Mouse (Mus musculus) CD8-positive naive resting alpha-beta T cell, adult 2 months (primary cell): ENCODE results near the gene Gaa.

Experiments used
- DNase-seq, 2 experiments: peaks; one replicate each; pipeline ENCODE4 v3.0.0; 2022; ENCODE audit warnings: low read depth in 2 of 2, low spot score in 2 of 2

Gene Gaa

DNA sequence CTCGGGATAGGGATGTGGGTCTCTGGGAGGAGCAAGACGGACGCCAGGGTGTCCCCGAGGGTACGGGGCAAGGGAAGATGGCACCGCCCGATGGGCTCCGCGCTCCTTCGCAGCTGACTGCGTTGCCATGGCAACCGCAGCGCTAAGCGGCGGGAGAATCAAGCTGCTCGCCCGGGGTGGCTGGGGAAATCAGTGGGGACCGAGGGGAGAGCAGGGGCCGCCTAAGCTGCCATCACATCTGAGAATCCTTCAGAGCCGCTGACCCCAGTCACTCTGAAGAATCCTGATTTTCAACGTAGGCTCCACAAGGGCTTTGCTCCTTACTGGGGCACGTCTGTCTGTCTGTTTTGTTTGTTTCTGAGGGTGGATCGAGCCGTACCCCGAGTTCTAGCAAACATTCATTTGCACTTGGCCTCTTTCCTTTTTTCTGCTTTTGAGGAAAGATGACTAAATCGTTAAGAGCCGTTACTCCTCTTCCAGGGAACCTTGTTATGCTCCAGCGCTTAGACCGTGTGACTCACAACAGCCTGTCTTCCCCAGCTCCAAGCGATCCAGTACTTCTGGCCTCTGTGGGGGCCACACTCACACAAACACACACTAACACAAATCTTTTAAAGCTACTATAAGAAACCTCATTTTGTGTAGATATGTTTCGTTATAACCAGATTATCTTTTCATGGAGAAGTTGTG, 32.7 kb downstream of the Gaa start:
- DNase-seq, result no peak

DNA sequence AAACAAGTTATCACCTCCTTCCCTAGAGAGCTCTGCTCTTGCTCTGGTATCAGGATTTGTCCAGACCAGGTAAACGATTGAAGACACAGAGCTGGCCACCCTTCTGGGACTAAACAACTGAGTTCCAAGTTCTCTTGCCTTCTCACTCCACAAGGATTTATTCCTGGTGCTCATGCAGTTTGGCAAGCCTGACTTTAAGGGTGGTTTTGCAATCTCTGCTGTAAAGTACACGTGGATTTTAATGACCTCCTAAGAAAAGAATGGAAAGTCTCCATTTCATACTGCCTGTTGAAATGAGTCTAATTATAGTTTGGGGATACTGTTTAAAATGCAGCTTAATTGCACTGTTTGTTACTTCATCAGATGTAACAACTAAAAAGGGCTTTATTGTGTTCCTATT, 33.3 kb downstream of the Gaa start:
- no peak for DNase-seq

DNA sequence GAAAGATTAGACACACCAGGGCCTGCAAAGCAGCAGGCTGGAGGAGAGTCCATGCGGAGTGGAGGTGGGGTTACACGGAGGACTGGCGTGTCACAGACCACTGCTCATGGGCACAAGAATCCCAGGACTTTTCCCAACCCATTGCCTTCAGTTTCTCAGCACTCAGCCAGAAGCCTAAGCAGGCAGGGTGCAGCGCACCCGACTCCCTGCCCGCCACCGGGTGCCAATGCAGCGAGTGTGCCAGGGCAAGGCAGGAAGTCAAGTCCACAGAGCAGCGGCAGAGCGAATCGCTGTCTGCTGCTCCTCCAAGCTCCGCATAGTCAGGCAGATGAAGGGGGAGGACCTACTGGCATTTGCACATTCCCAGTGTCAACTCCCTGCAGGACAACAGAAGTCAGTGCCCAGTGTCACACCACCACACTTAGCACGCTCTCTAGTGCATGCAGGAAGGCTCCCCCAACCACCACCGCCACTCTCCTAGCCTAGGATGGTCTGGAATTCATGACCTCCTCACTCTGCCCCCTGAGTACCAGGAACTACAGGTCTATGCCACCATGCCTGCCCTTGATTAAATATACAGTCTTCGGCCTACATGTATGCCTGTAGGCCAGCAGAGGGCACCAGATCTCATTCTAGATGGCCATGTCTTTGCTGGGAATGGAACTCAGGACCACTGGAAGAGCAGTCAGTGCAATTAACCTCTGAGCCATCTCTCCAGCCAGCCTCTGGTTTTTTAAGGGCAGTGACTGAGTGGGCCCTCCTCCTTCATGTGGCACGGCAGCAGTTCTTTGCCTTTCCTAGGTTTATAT, 37.4 kb downstream of the Gaa start:
- peak in 1 of 2 experiments; percentile 28 for DNase-seq

DNA sequence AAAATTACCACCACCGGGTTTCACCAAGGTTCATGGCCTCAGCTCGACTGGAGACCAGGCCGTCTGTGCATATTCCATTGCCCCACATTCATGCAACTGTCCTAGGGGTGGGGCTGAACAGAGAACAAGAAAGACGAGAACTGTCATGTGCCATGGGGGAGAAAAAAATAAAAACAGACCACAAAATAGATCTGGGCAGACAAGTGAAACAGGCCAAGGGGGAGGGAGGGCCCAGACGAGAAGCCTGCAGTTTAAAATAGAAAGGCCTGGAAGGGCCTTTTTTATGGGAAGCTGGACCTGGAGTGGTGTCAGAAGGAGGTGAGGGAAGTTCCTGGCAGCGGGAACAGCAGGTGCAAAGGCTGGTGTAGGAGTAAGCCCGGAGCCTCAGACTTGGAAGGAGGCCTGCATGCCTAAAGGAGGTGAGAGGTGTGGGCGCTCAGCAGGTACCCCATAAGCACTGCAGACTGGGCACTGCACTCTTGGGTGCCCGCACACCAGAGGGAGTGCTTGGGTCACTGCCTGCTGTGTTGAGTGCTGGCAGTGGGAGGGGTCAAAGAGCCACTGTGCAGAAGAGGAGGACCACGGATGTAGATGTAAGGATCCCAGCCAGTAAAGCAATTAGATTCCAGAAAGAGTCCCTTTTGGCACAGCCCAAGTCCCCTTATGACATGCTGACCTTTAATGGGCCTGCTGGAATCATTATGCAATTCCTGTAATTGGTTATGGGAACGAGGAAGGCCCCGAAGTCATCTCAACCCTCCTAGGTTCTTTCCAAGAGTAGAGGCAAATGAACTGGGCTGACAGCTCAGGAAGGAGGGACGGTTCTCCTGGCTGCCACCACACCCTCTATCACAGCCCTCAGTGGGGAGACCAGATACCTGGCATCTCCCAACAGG, 39.3 kb downstream of the Gaa start:
- no peak for DNase-seq

DNA sequence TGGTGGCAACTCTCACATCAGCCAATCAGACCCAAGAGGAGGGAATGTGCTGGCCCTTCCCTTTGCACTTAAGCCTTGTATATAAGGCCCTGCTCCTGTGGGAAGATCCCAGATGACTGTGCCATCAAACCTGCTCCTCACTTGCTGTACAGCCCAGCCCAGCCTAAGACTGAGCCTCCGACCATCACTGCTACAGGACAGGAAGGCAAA, 39.9 kb downstream of the Gaa start, which contains the start of gene Card14:
Card14 (plus strand) TSS at position 111 of the 210 bp plus-strand sequence.
- no peak for DNase-seq

DNA sequence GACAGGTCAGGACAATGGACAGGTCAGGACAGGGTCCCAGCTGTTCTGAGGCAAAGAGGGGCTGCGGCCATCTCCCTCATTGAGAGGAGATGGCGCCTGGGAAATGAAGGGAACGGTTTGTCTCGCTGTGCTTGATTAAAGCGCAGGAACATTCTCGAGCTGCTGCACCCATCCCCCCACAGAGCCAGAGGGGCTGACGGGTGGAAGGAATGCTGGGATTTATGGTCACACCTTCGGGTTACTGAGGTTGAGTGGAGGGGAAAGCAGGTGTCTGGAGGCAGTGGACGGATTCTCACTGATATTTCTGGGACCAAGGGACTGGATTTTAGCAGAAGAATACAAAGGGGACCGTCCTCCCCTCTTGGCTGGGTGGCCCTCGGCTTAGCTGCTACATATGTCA, 40.2 kb downstream of the Gaa start:
- no peak for DNase-seq

DNA sequence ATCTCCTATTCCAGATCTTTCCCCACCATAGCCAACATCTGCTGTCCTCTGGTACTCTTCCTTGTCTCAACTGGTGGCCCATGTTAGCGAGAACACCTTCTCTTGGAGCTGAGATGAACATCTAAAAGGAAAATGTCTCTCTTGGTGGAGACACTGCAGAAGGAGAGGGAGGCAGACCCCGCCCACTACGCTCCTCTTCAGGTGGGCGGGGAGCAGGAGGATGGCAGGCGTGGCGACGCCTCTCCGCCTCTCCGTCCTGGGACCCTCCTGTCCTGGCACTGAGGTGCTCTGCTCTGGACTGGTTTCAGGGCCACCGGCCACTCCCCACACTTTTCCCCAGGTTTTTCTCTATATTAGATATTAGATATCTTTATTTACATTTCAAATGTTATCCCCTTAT, 42.9 kb downstream of the Gaa start:
- DNase-seq, result no peak

DNA sequence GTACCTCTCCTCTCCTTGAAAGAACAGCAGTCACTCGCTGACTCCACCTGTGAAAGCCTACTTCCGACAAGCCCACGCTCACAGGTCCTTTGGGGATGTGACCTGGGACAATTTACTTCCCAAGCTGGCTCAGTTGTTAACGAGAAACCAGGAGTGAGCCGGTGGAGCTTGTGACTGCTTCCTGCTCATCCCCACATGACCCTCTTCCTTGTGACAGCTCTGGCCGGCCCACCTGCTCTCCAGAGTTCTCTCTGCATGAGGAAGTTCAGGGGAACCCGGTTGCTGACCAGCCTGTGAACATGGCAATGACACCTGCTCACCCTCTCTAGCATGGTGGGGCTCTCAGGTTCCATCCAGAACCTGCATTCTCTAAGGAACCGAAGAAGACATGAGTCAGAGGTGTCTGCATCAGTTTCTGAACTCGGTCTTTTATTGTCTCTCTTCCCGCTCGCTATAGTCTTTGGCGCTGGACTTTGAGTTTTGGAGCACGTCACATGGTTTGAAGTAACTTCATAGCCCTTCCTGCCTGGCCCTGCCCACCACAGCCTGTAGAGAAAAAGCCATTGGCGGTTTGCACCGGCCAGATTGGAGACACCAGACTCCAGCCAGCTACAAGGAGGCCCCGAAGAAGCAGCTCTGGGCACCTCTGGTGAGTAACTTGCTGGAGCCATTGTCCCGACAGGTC, 46.7 kb downstream of the Gaa start:
- DNase-seq, result no peak

DNA sequence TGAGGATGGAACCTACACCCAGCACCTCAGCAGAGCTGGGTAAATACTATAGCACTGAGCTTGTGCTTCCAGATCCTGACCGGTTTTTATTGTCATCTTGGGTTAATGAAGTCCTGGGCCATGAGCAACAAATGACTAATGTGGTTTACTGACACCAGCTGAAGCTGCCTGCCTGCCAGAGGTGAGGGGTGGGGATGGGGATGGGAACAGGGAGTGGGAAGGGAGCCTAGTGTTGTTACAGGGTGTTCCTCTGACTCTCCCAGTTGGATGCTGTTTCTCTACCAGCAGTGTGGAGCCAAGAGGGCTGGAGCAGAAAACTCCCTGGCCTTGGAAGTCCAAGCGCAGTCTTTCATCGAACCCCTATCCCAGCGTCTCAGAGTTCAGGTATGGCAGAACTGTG, 49.0 kb downstream of the Gaa start:
- DNase-seq, result no peak

DNA sequence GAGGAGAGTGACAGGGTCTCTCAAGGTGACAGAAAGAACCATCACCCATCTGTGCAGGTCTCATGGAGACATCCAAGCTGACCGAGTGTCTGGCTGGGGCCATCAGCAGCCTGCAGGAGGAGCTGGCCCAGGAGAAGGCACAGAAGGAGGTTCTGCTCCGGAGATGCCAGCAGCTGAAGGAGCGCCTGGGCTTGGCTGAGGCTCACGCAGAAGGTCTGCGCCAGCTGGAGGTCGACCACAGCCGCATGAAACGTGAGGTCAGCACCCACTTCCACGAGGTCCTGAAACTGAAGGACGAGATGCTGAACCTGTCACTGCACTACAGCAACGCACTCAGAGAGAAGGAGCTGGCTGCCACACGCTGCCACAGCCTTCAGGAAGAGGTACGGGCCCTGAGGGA, 54.8 kb downstream of the Gaa start:
- no peak for DNase-seq

DNA sequence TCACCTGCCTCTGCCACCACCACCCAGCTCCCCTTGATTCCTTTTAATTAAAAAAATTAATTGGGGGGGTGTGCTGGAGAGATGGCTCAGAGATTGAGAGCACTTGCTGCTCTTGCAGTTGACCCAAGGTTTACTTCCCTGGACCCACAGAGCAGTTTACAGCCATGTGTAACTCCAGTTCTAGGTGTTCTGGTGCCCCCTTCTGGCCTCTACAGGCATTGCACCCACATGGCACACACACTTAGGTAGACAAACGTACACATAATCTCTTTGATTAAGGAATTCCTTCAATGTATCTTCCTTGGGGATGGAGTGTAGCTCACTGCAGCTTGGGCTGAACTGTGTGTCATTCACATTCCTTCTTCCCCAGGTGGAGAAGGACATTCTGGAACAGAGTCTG, 57.4 kb downstream of the Gaa start:
- no peak for DNase-seq

DNA sequence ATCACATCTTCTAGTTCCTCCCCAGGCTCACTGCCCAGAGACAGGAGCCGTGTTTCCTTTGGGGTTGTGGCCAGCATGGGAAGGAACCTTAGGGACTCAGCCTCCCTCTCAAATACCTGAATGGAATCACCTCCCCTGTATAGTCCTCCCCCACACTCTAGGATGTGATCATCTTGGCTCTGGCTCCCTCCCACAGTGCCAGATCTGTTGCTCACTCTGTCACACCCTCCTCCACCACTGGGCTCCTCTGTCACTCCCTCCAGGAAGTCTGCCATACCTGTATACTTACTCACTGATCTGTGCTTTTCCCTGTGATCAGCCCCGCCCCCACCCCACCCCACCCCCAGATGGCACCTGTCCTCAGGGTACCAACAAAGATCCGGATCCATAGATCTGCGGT, 62.9 kb downstream of the Gaa start:
- DNase-seq, result no peak

DNA sequence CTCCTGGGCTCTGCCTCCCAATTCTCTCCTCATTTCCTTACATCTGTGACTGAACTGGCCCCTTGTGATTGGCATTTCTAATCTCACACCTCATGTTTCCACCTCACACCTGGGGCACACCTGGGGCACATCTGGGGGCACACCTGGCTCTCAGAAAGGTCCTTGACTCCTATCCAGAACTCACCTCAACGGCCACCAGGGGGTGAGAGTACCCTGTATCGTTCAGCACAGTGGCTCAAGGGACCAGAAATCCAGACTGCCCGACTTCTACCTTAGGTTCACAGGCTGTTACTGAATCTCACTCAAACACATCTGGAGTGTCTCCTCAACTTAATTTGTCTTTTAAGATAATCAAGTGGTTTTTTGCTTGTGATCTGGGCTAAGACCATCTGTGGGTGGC, 64.3 kb downstream of the Gaa start:
- DNase-seq, result no peak
